Mouse (Mus musculus) heart, adult 11 months (tissue): ENCODE data around the gene Dtd1.

Source experiments
- DNase-seq: peaks from one replicate; pipeline ENCODE4 v3.0.0; 2022

Dtd1 gene

GRCm38 (mm10) chr2:144716248-144716647 lies 116.6 kb downstream of the Dtd1 start:
- no peak for DNase-seq

- DNase-seq = no peak
These were observed 118.6 kb downstream of the Dtd1 start for GRCm38 (mm10) chr2:144718273-144718672.

- DNase-seq = no peak
These were observed 119.6 kb downstream of the Dtd1 start for GRCm38 (mm10) chr2:144719294-144719693.

GRCm38 (mm10) chr2:144719718-144720117 lies 120.0 kb downstream of the Dtd1 start:
- DNase-seq = no peak

- no peak for DNase-seq
These were observed 120.8 kb downstream of the Dtd1 start for GRCm38 (mm10) chr2:144720407-144720959.

GRCm38 (mm10) chr2:144724679-144725078 lies 125.0 kb downstream of the Dtd1 start:
- DNase-seq = no peak

- DNase-seq = peak; percentile 93
These were observed 127.4 kb downstream of the Dtd1 start for GRCm38 (mm10) chr2:144727136-144727535.

- no peak for DNase-seq
These were observed 130.1 kb downstream of the Dtd1 start for GRCm38 (mm10) chr2:144729776-144730175.

- DNase-seq = no peak
These were observed 138.5 kb downstream of the Dtd1 start for GRCm38 (mm10) chr2:144738161-144738560.

GRCm38 (mm10) chr2:144738576-144738975 lies 138.9 kb downstream of the Dtd1 start:
- DNase-seq = peak; percentile 97

GRCm38 (mm10) chr2:144740577-144740997 lies 140.9 kb downstream of the Dtd1 start:
- peak; percentile 91 for DNase-seq

- DNase-seq = peak; percentile 81
These were observed 142.3 kb downstream of the Dtd1 start for GRCm38 (mm10) chr2:144741973-144742372.

GRCm38 (mm10) chr2:144743316-144743715 lies 143.6 kb downstream of the Dtd1 start:
- peak; percentile 78 for DNase-seq

- peak; percentile 66 for DNase-seq
These were observed 145.6 kb downstream of the Dtd1 start for GRCm38 (mm10) chr2:144745266-144745665.

- DNase-seq = peak; percentile 93
These were observed 146.5 kb downstream of the Dtd1 start for GRCm38 (mm10) chr2:144746046-144746783.

GRCm38 (mm10) chr2:144753604-144754003 lies 153.9 kb downstream of the Dtd1 start:
- peak; percentile 61 for DNase-seq

- peak; percentile 21 for DNase-seq
These were observed 155.3 kb downstream of the Dtd1 start for GRCm38 (mm10) chr2:144755016-144755415.

GRCm38 (mm10) chr2:144760666-144761065 lies 161.0 kb downstream of the Dtd1 start:
- DNase-seq = no peak

GRCm38 (mm10) chr2:144763706-144764105 lies 164.0 kb downstream of the Dtd1 start:
- DNase-seq = peak; percentile 80

GRCm38 (mm10) chr2:144764116-144764788 lies 164.6 kb downstream of the Dtd1 start:
- no peak for DNase-seq

- DNase-seq = peak; percentile 53
These were observed 165.5 kb downstream of the Dtd1 start for GRCm38 (mm10) chr2:144765219-144765618.

- peak; percentile 60 for DNase-seq
These were observed 168.8 kb downstream of the Dtd1 start for GRCm38 (mm10) chr2:144768375-144769117.

- DNase-seq = no peak
These were observed 169.4 kb downstream of the Dtd1 start for GRCm38 (mm10) chr2:144769118-144769496.
